Mouse (Mus musculus) forebrain, embryonic 14.5 days (tissue): ENCODE results near the gene Rcc2. TPM values are rescaled to one million over a fixed set of nuclear protein-coding genes. Genes with fewer than 3 reads are reported as not detected.

Source experiments
- ATAC-seq: fragments of 200-750 bp; cut with Nextera tagmentation; 2 replicates; pipeline ENCODE4 v1.8.0; 2017; ENCODE audit warnings: mild to moderate bottlenecking, moderate library complexity
- DNase-seq: peaks from one replicate; pipeline ENCODE4 v3.0.0-alpha.2; 2015; ENCODE audit warnings: low spot score
- H3K27ac ChIP-seq: fragments of 300-500 bp; sonication (generic); 2 replicates; pipeline ENCODE4 v1.5.1; 2014; ENCODE audit warnings: low read depth, mild to moderate bottlenecking, control low read depth, low read length, moderate library complexity
- H3K27me3 ChIP-seq: fragments of 300-500 bp; sonication (generic); replicated peaks from 2 replicates; pipeline ENCODE4 v1.6.1; 2014; ENCODE audit warnings: low read length, control low read depth, mixed read lengths; ENCODE audit not compliant: control insufficient read depth, insufficient read depth
- H3K36me3 ChIP-seq: fragments of 300-500 bp; sonication (generic); 2 replicates; pipeline ENCODE4 v1.6.1; 2014; ENCODE audit warnings: low read length, control low read depth; ENCODE audit not compliant: control insufficient read depth, insufficient read depth
- H3K4me1 ChIP-seq: fragments of 300-500 bp; sonication (generic); 2 replicates; pipeline ENCODE4 v1.6.1; 2014; ENCODE audit warnings: antibody characterized with exemption, low read length, control low read depth; ENCODE audit not compliant: control insufficient read depth, insufficient read depth
- H3K4me2 ChIP-seq: fragments of 300-500 bp; sonication (generic); 2 replicates; pipeline ENCODE4 v1.6.1; 2014; ENCODE audit warnings: mild to moderate bottlenecking, control low read depth, low read length
- H3K4me3 ChIP-seq: fragments of 300-500 bp; sonication (generic); 2 replicates; pipeline ENCODE4 v1.5.1; 2014; ENCODE audit warnings: low read depth, low read length, control low read depth
- H3K9ac ChIP-seq: fragments of 300-500 bp; sonication (generic); 2 replicates; pipeline ENCODE4 v1.6.1; 2014; ENCODE audit warnings: mild to moderate bottlenecking, low read length, control low read depth, moderate library complexity
- H3K9me3 ChIP-seq: fragments of 300-500 bp; sonication (generic); replicated peaks from 2 replicates; pipeline ENCODE4 v1.6.1; 2016; ENCODE audit warnings: low read length, control low read depth, mixed read lengths; ENCODE audit not compliant: control insufficient read depth
- WGBS: fragments of 180-500 bp; shearing (Covaris S2); extraction: QIAGEN DNeasy Blood & Tissue Kit; methylation state at CpG from one replicate; pipeline ENCODE4 v1.1.7; 2014; 5-methylcytosine and 5-hydroxymethylcytosine counted together
- polyA plus RNA-seq: library from polyadenylated mRNA; unstranded; fragments of >200 nt; fragmentation: Nextera tagmentation; extraction: Ambion mirVana; gene quantifications from 2 replicates; pipeline ENCODE4 v1.2.1, GENCODE M21; 2014

The Rcc2 gene
- polyA plus RNA-seq, 1 experiment from 2014 or later = 32.8 TPM

GRCm38 (mm10) chr4:140694551-140695060, 5.7 kb upstream of the Rcc2 start:
- Histone ChIP-seq H3K4me2 (no peak overlapping the region), H3K4me3 (no peak overlapping the region), H3K9me3 (no peaks in the 10 kb centered on the region), H3K4me1 (0 out of 2 replicates have a peak, but pooled peaks cover 2% of the 10 kb centered on the region), H3K9ac (no peak overlapping the region), H3K27me3 (0 out of 2 replicates have a peak, but pooled peaks cover 5% of the 10 kb centered on the region), H3K27ac (no peak overlapping the region), H3K36me3 (no peaks in the 10 kb centered on the region)
- DNase-seq (no peak), ATAC-seq (no peak)
- WGBS = 25% methylated on average over 1 of the region's 1 CpGs

- H3K4me2 ChIP-seq = no peak overlapping the region
- H3K36me3 ChIP-seq = no peaks in the 10 kb centered on the region
- no peak overlapping the region for H3K4me3 ChIP-seq
- no peak overlapping the region for H3K27ac ChIP-seq
- H3K4me1 ChIP-seq = peaks cover 4% of the 10 kb centered on the region; the same call in 1 of the 2 replicates
- no peak overlapping the region for H3K9ac ChIP-seq
- WGBS = 60% methylated on average over 7 of the region's 7 CpGs
- DNase-seq = no peak
- ATAC-seq = no peak
- peaks cover 6% of the 10 kb centered on the region for H3K27me3 ChIP-seq
- H3K9me3 ChIP-seq = no peaks in the 10 kb centered on the region
Observed at GRCm38 (mm10) chr4:140695146-140695545, 5.2 kb upstream of the Rcc2 start.

- H3K4me2 ChIP-seq = no peak overlapping the region
Observed at GRCm38 (mm10) chr4:140695675-140696585, 4.4 kb upstream of the Rcc2 start.

GRCm38 (mm10) chr4:140699441-140700127, 757 bp upstream of the Rcc2 start:
- peaks cover 11% of the 10 kb centered on the region for H3K27me3 ChIP-seq
- peak; percentile 66 for DNase-seq
- H3K36me3 ChIP-seq = peaks cover 9% of the 10 kb centered on the region
- peak overlapping the region; percentile 24 for H3K4me3 ChIP-seq
- H3K9ac ChIP-seq = peak overlapping the region; percentile 46; the same call in 1 of the 2 replicates
- 4% methylated on average over 29 of the region's 29 CpGs for WGBS
- ATAC-seq = no peak
- H3K4me1 ChIP-seq = peaks cover 17% of the 10 kb centered on the region
- no peaks in the 10 kb centered on the region for H3K9me3 ChIP-seq
- peak overlapping the region; percentile 60 for H3K4me2 ChIP-seq
- H3K27ac ChIP-seq = no peak overlapping the region

More at GRCm38 (mm10) chr4:140695675-140696585, 4.4 kb upstream of the Rcc2 start:
- ATAC-seq (no peak), DNase-seq (no peak)
- H3K27ac ChIP-seq = no peak overlapping the region
- peaks cover 11% of the 10 kb centered on the region for H3K27me3 ChIP-seq
- H3K4me3 ChIP-seq = no peak overlapping the region
- peaks cover 5% of the 10 kb centered on the region for H3K4me1 ChIP-seq
- WGBS = 83% methylated on average over 14 of the region's 14 CpGs
- no peaks in the 10 kb centered on the region for H3K9me3 ChIP-seq
- H3K36me3 ChIP-seq = no peaks in the 10 kb centered on the region
- H3K9ac ChIP-seq = no peak overlapping the region

DNA sequence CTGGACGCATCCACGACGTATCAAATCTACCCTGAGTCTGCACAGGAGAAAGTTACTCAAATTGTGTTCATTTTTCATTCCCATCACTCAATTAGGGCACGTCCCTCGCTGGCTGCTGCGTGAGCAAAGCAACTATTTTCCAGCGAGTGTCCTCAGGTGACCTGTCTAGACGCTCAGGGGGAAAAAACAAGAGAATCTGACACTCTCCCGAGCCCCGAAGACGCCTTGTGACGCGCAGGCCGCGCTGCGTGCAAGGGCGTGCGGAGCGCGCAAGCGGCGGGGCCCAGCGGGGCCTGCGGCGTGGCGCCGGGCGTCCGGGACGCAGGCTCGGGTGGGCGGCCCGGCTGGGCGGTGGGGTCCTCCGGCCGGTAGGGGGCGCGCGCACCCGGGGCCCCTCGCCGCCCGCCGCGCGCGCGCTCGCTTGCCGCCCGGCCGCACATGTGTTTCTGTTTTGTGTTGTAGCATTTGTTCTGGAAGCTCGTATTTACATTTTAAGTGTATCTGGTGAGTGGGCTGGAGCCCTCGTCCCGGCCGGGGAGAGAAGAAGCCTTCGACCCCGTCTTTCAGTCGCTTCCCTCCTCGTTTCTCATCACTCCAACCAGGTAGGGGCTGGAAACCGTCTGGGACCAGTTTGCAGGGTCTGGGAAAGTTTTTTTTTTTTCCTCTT, 841 bp downstream of the Rcc2 start:
- H3K4me1 ChIP-seq = peaks cover 20% of the 10 kb centered on the region
- peak; percentile 77 for ATAC-seq

GRCm38 (mm10) chr4:140701716-140702561, 1.6 kb downstream of the Rcc2 start:
- Histone ChIP-seq H3K9me3 (no peaks in the 10 kb centered on the region), H3K4me3 (peak overlapping the region; percentile 92), H3K4me1 (peaks cover 20% of the 10 kb centered on the region), H3K27ac (peak overlapping the region; percentile 98), H3K9ac (peak overlapping the region; percentile 96), H3K36me3 (peaks cover 32% of the 10 kb centered on the region), H3K27me3 (peaks cover 11% of the 10 kb centered on the region), H3K4me2 (peak overlapping the region; percentile 60)
- under 1% methylated on average over 71 of the region's 107 CpGs for WGBS
- ATAC-seq = peak; percentile 22
- peak; percentile 68 for DNase-seq

More for the DNA sequence above, 841 bp downstream of the Rcc2 start:
- H3K36me3 ChIP-seq = peaks cover 24% of the 10 kb centered on the region
- peak overlapping the region; percentile 92 for H3K4me3 ChIP-seq
- H3K27me3 ChIP-seq = peaks cover 11% of the 10 kb centered on the region
- peak overlapping the region; percentile 60 for H3K4me2 ChIP-seq
- H3K9me3 ChIP-seq = no peaks in the 10 kb centered on the region
- H3K9ac ChIP-seq = peak overlapping the region; percentile 96
- H3K27ac ChIP-seq = peak overlapping the region; percentile 98
- peak; percentile 88 for DNase-seq
- under 1% methylated on average over 61 of the region's 61 CpGs for WGBS

DNA sequence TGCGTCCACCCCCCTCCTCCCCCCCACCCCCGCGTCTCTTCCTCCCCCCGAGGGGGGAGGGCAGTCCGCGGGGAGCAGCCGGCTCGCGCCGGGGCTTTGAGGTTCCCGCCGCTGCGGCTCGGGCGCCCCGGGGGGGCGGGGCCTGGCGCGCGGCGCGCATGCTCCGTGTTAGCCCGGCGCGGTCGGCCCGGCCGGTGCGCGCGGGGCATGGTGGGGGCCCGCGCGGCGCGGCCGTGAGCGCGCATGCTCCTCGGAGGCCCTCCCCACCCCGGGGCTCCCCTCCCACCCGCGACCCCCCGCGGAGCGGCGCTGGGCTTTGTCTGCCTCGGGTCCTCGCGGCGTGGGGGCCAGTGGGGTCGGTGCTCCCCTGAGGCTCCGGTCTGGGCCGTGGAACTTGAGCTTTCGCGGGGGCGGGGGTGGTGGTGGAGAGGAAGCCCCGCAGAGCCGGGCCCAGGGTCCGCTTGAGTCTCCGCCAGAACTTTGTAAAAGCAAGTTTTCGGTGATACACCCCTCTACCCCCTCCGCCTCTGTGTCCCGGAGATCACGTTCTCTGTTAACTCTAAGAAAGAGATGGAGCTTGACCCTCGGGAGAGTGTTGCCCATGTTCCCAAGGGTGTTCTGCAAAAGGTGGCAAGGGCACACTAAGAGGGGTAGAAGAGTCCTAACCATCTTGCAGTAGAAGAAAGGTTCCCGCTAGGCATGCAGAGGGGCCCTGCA, 2.4 kb downstream of the Rcc2 start:
- Histone ChIP-seq H3K4me3 (peak overlapping the region; percentile 92), H3K27ac (peak overlapping the region; percentile 98), H3K4me1 (peaks cover 20% of the 10 kb centered on the region), H3K9ac (peak overlapping the region; percentile 96), H3K27me3 (peaks cover 11% of the 10 kb centered on the region), H3K4me2 (peak overlapping the region; percentile 60), H3K9me3 (no peaks in the 10 kb centered on the region), H3K36me3 (peaks cover 38% of the 10 kb centered on the region)
- under 1% methylated on average over 21 of the region's 68 CpGs for WGBS
- ATAC-seq = peak; percentile 82
- peak; percentile 89 for DNase-seq
